Mouse (Mus musculus): ENCODE measurements around the gene Cope.

The Cope gene

GRCm38 (mm10) chr8:70329124-70329834 lies 27.0 kb downstream of the Cope start, which contains the start of gene Gdf1:
Gene Gdf1 (plus strand): TSS chr8:70329817.
- ChIA-PET POLR2A (interaction anchor here in 3 of 4 experiments (0.5 to 3.9 kb wide), 14 partner anchors 9 to 328 kb away, joined by 3 to 18 read pairs (median 4); partner anchors contain the start of genes Cope (in 1 of the 3) and Ddx49 (in 1 of the 3)), CTCF (interaction anchor here in 3 of 4 experiments (0.6 to 2.4 kb wide), 9 partner anchors 9 to 98 kb away, joined by 3 to 6 read pairs (median 3); partner anchors contain the start of gene Upf1 (in 1 of the 3))

GRCm38 (mm10) chr8:70329835-70330740 lies 27.8 kb downstream of the Cope start:
- POLR2A ChIA-PET = interaction anchor here (0.5 to 3.9 kb wide), 44 partner anchors 8 to 368 kb away, joined by 3 to 26 read pairs (median 4); partner anchors contain the start of genes Upf1 (in 3 of the 4), Cope (in 2 of the 4), Ddx49 (in 2 of the 4) and Slc25a42 (in 2 of the 4)

GRCm38 (mm10) chr8:70330741-70331364 lies 28.5 kb downstream of the Cope start:
- POLR2A ChIA-PET = interaction anchor here (0.6 to 3.9 kb wide), 46 partner anchors 8 to 489 kb away, joined by 3 to 26 read pairs (median 4); partner anchors contain the start of genes Upf1 (in 3 of the 4), Slc25a42 (in 2 of the 4), Cers1 (in 1 of the 4) and Cope (in 1 of the 4)
- CTCF ChIA-PET = interaction anchor here (0.5 to 3.8 kb wide), 41 partner anchors 8 to 487 kb away, joined by 3 to 29 read pairs (median 4); partner anchors contain the start of genes Upf1 (in 2 of the 4), Cers1 (in 1 of the 4), Homer3 (in 1 of the 4) and Rex1bd (in 1 of the 4)

More at GRCm38 (mm10) chr8:70329835-70330740, 27.8 kb downstream of the Cope start:
- CTCF ChIA-PET = interaction anchor here (0.5 to 3.8 kb wide), 29 partner anchors 8 to 488 kb away, joined by 3 to 29 read pairs (median 4); partner anchors contain the start of genes Upf1 (in 2 of the 4) and Homer3 (in 1 of the 4)

- POLR2A ChIA-PET = interaction anchor here (0.6 to 3.9 kb wide), 42 partner anchors 9 to 490 kb away, joined by 3 to 26 read pairs (median 4); partner anchors contain the start of genes Upf1 (in 3 of the 4), Slc25a42 (in 2 of the 4), Cers1 (in 1 of the 4) and Comp (in 1 of the 4)
- CTCF ChIA-PET = interaction anchor here (0.5 to 3.8 kb wide), 37 partner anchors 9 to 981 kb away, joined by 3 to 29 read pairs (median 4); partner anchors contain the start of genes Upf1 (in 2 of the 4), Cers1 (in 1 of the 4), Homer3 (in 1 of the 4) and Rex1bd (in 1 of the 4)
Measured at GRCm38 (mm10) chr8:70331526-70331925, 29.2 kb downstream of the Cope start.

- ChIA-PET CTCF (interaction anchor here (0.5 to 3.8 kb wide), 25 partner anchors 9 to 471 kb away, joined by 3 to 29 read pairs (median 4); partner anchors contain the start of gene Upf1 (in 1 of the 4)), POLR2A (interaction anchor here (0.6 to 3.9 kb wide), 20 partner anchors 10 to 491 kb away, joined by 3 to 26 read pairs (median 5); partner anchors contain the start of genes Upf1 (in 2 of the 4) and Comp (in 1 of the 4))
Measured at GRCm38 (mm10) chr8:70332070-70332877, 30.0 kb downstream of the Cope start.

GRCm38 (mm10) chr8:70332878-70333202 lies 30.5 kb downstream of the Cope start:
- ChIA-PET CTCF (interaction anchor here (0.5 to 3.8 kb wide), 13 partner anchors 10 to 471 kb away, joined by 3 to 29 read pairs (median 3); no protein-coding TSS in a partner anchor), POLR2A (interaction anchor here in 2 of 4 experiments (1.0 to 3.9 kb wide), 6 partner anchors 9 to 64 kb away, joined by 3 to 26 read pairs (median 13); partner anchors contain the start of gene Upf1 (in 1 of the 2))

GRCm38 (mm10) chr8:70338931-70339330 lies 36.6 kb downstream of the Cope start:
- ChIA-PET CTCF (interaction anchor here in 3 of 4 experiments (0.6 to 1.9 kb wide), 6 partner anchors 9 to 28 kb away, joined by 3 to 6 read pairs (median 3); partner anchors contain the start of gene Gdf1 (in 1 of the 3)), POLR2A (interaction anchor here in 2 of 4 experiments (0.9 to 3.6 kb wide), 7 partner anchors 9 to 500 kb away, joined by 3 to 16 read pairs (median 3); partner anchors contain the start of gene Upf1 (in 1 of the 2))

- POLR2A ChIA-PET = interaction anchor here in 2 of 4 experiments (1.0 to 5.0 kb wide), 4 partner anchors 9 to 198 kb away, joined by 3 to 26 read pairs (median 10); partner anchors contain the start of gene Ell (in 1 of the 2)
- CTCF ChIA-PET = interaction anchor here in 2 of 4 experiments (0.5 to 1.8 kb wide), 2 partner anchors 20 to 75 kb away, joined by 3 to 7 read pairs; no protein-coding TSS in a partner anchor
Measured at GRCm38 (mm10) chr8:70340659-70341058, 38.3 kb downstream of the Cope start.

GRCm38 (mm10) chr8:70342007-70342406 lies 39.7 kb downstream of the Cope start:
- CTCF ChIA-PET = interaction anchor here in 2 of 4 experiments (1.0 to 4.2 kb wide), 4 partner anchors 10 to 19 kb away, joined by 3 to 29 read pairs (median 6); partner anchors contain the start of gene Upf1 (in 1 of the 2)
- POLR2A ChIA-PET = interaction anchor here in 3 of 4 experiments (1.4 to 5.0 kb wide), 5 partner anchors 10 to 11 kb away, joined by 3 to 27 read pairs (median 26); partner anchors contain the start of gene Upf1 (in 2 of the 3)

GRCm38 (mm10) chr8:70343076-70343475 lies 40.8 kb downstream of the Cope start:
- ChIA-PET POLR2A (interaction anchor here (1.2 to 5.0 kb wide), 13 partner anchors 8 to 356 kb away, joined by 3 to 27 read pairs (median 5); partner anchors contain the start of genes Upf1 (in 3 of the 4) and Jund (in 1 of the 4)), CTCF (interaction anchor here in 3 of 4 experiments (0.5 to 4.2 kb wide), 28 partner anchors 9 to 301 kb away, joined by 3 to 29 read pairs (median 6); partner anchors contain the start of genes Upf1 (in 2 of the 3), Fkbp8 (in 1 of the 3), Gdf1 (in 1 of the 3) and Kxd1 (in 1 of the 3))

GRCm38 (mm10) chr8:70343696-70344095 lies 41.4 kb downstream of the Cope start:
- CTCF ChIA-PET = interaction anchor here (0.5 to 4.2 kb wide), 45 partner anchors 9 to 449 kb away, joined by 3 to 29 read pairs (median 4); partner anchors contain the start of genes Upf1 (in 2 of the 4), Comp (in 1 of the 4), Fkbp8 (in 1 of the 4) and Gdf1 (in 1 of the 4)
- POLR2A ChIA-PET = interaction anchor here (0.8 to 5.0 kb wide), 17 partner anchors 9 to 355 kb away, joined by 3 to 27 read pairs (median 5); partner anchors contain the start of genes Upf1 (in 4 of the 4), Homer3 (in 1 of the 4) and Jund (in 1 of the 4)

- CTCF ChIA-PET = interaction anchor here (0.5 to 4.2 kb wide), 41 partner anchors 8 to 448 kb away, joined by 3 to 29 read pairs (median 4); partner anchors contain the start of genes Upf1 (in 2 of the 4), Comp (in 1 of the 4), Fkbp8 (in 1 of the 4) and Gdf1 (in 1 of the 4)
Measured at GRCm38 (mm10) chr8:70344279-70344678, 42.0 kb downstream of the Cope start.

GRCm38 (mm10) chr8:70347443-70347842 lies 45.1 kb downstream of the Cope start:
- CTCF ChIA-PET = interaction anchor here in 2 of 4 experiments (0.6 to 1.9 kb wide), 2 partner anchors 13 to 493 kb away, joined by 4 to 7 read pairs; no protein-coding TSS in a partner anchor
- POLR2A ChIA-PET = interaction anchor here in 3 of 4 experiments (0.6 to 2.3 kb wide), 7 partner anchors 9 to 274 kb away, joined by 3 to 8 read pairs (median 4); no protein-coding TSS in a partner anchor

More at GRCm38 (mm10) chr8:70344279-70344678, 42.0 kb downstream of the Cope start:
- POLR2A ChIA-PET = interaction anchor here (0.8 to 5.0 kb wide), 18 partner anchors 8 to 355 kb away, joined by 3 to 27 read pairs (median 5); partner anchors contain the start of genes Upf1 (in 4 of the 4), Homer3 (in 1 of the 4) and Jund (in 1 of the 4)

- ChIA-PET POLR2A (interaction anchor here in 3 of 4 experiments (0.6 to 2.3 kb wide), 8 partner anchors 10 to 275 kb away, joined by 3 to 8 read pairs (median 4); partner anchors contain the start of gene Ell (in 1 of the 3)), CTCF (interaction anchor here in 3 of 4 experiments (0.6 to 1.9 kb wide), 6 partner anchors 10 to 493 kb away, joined by 3 to 7 read pairs (median 4); no protein-coding TSS in a partner anchor)
Measured at GRCm38 (mm10) chr8:70347860-70348420, 45.6 kb downstream of the Cope start.
